Mouse (Mus musculus): ENCODE measurements around the gene Stk40. TPM values are rescaled to one million over a fixed set of nuclear protein-coding genes. Genes with fewer than 3 reads are reported as not detected.

The Stk40 gene
- total RNA-seq, 2 experiments from 2014 or later: 24.8 to 26.6 TPM

- no peak overlapping the region for H3K4me3 ChIP-seq
- H3K27ac ChIP-seq: no peak overlapping the region
- no peak for DNase-seq (ENCODE audit: low spot score in 2 of 2)
- TF ChIP-seq CTCF (conservative IDR thresholded peaks at IDR 0.05): no peak
Observed at GRCm38 (mm10) chr4:126117116-126117515, 13.4 kb downstream of the Stk40 start.

GRCm38 (mm10) chr4:126118651-126119050, 14.9 kb downstream of the Stk40 start:
- no peak for TF ChIP-seq CTCF (conservative IDR thresholded peaks at IDR 0.05)
- peak; percentile 63 to 78 for DNase-seq (ENCODE audit: low spot score in 2 of 2)
- Histone ChIP-seq H3K27ac (peak overlapping the region; percentile 56; the same call in 1 of the 2 replicates), H3K4me3 (no peak overlapping the region)

- TF ChIP-seq CTCF (conservative IDR thresholded peaks at IDR 0.05): no peak
- no peak for DNase-seq (ENCODE audit: low spot score in 2 of 2)
- H3K27ac ChIP-seq: peak overlapping the region; percentile 56; the same call in 1 of the 2 replicates
- no peak overlapping the region for H3K4me3 ChIP-seq
Observed at GRCm38 (mm10) chr4:126119051-126119450, 15.3 kb downstream of the Stk40 start.

- no peak overlapping the region for H3K4me3 ChIP-seq
- no peak overlapping the region for H3K27ac ChIP-seq
- TF ChIP-seq CTCF (conservative IDR thresholded peaks at IDR 0.05): no peak
- DNase-seq (ENCODE audit: low spot score in 2 of 2): no peak
Observed at GRCm38 (mm10) chr4:126120052-126120451, 16.3 kb downstream of the Stk40 start.

DNA sequence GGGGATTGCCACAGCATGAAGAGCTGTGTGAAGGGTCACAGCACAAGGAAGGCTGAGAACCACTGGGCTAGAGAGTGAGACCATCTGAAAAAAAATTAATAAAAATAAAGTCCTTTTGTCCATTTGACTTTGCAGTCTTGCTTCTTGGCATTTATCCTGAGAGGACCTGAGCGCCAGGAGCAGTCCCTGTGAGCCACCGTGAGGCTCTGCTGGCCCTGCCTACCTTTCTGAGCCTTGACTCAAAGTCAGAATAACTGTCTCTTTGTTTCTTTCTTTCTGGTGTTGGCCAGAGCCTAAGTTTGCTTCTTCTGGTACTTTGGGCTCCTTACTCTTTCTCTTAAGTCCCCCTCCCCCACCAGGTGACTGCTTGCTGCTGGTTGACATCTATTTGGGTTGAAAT, 16.7 kb downstream of the Stk40 start:
- no peak overlapping the region for H3K4me3 ChIP-seq
- no peak overlapping the region for H3K27ac ChIP-seq
- no peak for TF ChIP-seq CTCF (conservative IDR thresholded peaks at IDR 0.05)
- no peak for DNase-seq (ENCODE audit: low spot score in 2 of 2)

GRCm38 (mm10) chr4:126123309-126124040, 19.7 kb downstream of the Stk40 start:
- no peak for TF ChIP-seq CTCF (conservative IDR thresholded peaks at IDR 0.05)
- Histone ChIP-seq H3K4me3 (no peak overlapping the region), H3K27ac (no peak overlapping the region)
- DNase-seq (ENCODE audit: low spot score in 2 of 2): no peak

DNA sequence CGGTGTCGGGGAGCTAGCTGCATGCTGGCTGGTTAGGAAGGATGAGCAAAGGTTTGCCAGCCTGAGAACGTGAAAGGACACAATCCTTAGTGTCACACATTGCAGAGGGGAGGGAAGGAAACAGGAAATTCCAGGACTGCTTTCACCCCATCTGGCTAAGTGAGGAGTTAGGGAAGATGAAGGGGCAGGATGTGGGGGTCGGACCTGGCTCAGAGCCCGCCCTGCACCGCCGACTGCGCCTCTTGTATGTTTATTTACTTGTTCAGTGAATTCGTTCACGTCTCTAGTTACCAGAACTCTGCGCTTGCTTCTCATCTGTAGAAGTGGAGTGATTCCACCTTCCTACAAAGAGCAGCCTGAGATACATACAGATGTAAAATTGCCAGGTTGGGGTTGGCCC, 26.7 kb downstream of the Stk40 start:
- Histone ChIP-seq H3K27ac (peak overlapping the region; percentile 86), H3K4me3 (no peak overlapping the region)
- no peak for DNase-seq (ENCODE audit: low spot score in 2 of 2)
- TF ChIP-seq CTCF (conservative IDR thresholded peaks at IDR 0.05): no peak

GRCm38 (mm10) chr4:126131290-126132121, 27.7 kb downstream of the Stk40 start:
- H3K4me3 ChIP-seq: no peak overlapping the region
- H3K27ac ChIP-seq: peak overlapping the region; percentile 86
- TF ChIP-seq CTCF (conservative IDR thresholded peaks at IDR 0.05): peak; percentile 28
- DNase-seq (ENCODE audit: low spot score in 2 of 2): peak; percentile 64 to 82

DNA sequence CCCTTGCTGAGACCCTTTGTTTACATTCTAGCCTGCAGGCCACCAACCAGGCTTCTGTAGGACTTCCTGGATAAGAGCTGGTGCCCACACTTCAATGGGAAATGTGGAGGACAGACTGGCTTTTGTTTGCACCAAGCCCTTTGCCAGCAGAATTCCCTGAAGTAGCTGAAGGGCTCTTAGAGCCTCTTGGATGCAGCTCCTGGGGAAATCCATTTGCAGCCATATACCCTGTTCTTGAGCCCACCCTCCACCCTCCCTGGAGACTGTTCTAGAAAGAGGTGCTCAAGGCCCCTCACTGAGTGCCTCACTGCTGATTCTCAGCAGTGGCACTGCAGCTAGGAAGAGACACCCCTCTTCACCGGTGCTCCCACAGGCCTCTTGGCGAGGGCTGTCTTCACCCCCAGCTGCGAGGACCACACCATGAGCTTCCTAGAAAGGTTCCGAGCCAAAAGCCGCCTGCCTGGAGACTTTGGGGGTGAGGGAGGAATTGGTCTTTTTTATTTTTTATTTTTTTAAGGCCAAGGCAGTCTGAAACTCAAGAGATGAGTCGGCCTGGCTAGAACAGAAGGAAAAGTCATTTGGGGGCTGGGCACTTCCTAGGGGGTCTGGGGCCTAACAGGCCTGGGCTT, 29.0 kb downstream of the Stk40 start:
- TF ChIP-seq CTCF (conservative IDR thresholded peaks at IDR 0.05): no peak
- no peak overlapping the region for H3K4me3 ChIP-seq
- peak overlapping the region; percentile 86 for H3K27ac ChIP-seq
- no peak for DNase-seq (ENCODE audit: low spot score in 2 of 2)

- DNase-seq (ENCODE audit: low spot score in 2 of 2): no peak
- Histone ChIP-seq H3K27ac (peak overlapping the region; percentile 28), H3K4me3 (no peak overlapping the region)
- no peak for TF ChIP-seq CTCF (conservative IDR thresholded peaks at IDR 0.05)
Observed at GRCm38 (mm10) chr4:126134236-126134635, 30.5 kb downstream of the Stk40 start.

GRCm38 (mm10) chr4:126134639-126135038, 30.9 kb downstream of the Stk40 start:
- no peak for DNase-seq (ENCODE audit: low spot score in 2 of 2)
- H3K4me3 ChIP-seq: no peak overlapping the region
- TF ChIP-seq CTCF (conservative IDR thresholded peaks at IDR 0.05): no peak
- peak overlapping the region; percentile 28 for H3K27ac ChIP-seq

- no peak overlapping the region for H3K4me3 ChIP-seq
- TF ChIP-seq CTCF (conservative IDR thresholded peaks at IDR 0.05): no peak
- no peak for DNase-seq (ENCODE audit: low spot score in 2 of 2)
- H3K27ac ChIP-seq: no peak overlapping the region
Observed at GRCm38 (mm10) chr4:126137773-126138172, 34.0 kb downstream of the Stk40 start.

- no peak for DNase-seq (ENCODE audit: low spot score in 2 of 2)
- Histone ChIP-seq H3K27ac (no peak overlapping the region), H3K4me3 (no peak overlapping the region)
- no peak for TF ChIP-seq CTCF (conservative IDR thresholded peaks at IDR 0.05)
Observed at GRCm38 (mm10) chr4:126141021-126141420, 37.3 kb downstream of the Stk40 start.

All from layer of hippocampus, adult 2 months (tissue).